Mouse (Mus musculus): ENCODE measurements around the gene Rbmx. TPM values are rescaled to one million over a fixed set of nuclear protein-coding genes. Genes with fewer than 3 reads are reported as not detected.
A peak's percentile ranks its signal among the peaks of the same experiment; 100 is the strongest.

Rbmx gene
- total RNA-seq (2022), result 10 to 100 TPM; 21.9 to 48.7 (median 41.2) TPM

DNA sequence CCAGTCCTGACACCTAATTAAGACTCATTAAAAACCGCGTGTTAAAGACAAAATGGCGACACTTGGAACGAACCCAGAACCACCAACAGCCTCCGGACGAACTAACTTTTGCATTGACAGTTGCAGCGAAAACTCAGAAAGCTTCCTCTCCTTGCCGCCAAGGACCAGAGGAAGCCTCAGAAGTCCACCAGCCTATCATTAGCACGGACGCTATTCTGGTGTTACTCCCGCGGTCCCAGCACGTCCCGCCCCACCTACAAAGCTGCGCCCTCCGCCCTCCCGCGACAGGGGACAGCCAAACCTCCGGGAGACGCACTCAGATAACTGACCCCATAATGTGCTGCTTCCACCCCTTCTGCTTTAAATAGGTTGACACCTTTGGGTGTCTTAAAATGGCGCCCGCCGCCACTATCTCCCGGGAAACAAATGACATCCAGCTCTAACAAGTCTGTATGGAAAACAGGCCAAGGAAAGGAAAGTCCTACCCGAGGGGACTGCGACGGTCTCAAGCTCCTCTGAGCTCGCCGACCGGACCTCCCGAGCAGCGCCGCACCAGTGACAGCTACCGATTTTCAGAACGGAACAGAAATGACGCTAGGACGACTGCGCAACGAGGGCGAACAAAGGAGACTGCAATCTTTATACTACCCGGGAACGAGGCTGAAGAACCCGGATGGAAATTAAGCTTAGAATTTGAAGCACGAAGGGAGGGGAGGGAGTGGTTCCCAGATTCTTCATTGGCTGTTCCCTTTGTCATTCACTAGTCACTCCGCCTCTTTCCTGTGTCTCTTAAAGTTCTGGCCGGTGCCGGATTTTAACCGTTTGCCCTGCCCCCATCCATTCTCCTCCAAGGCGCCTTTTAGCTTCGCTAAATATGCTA lies at the start of gene Rbmx:
TSS of gene Rbmx (minus strand) at position 670 of the 880 bp plus-strand sequence.
- DNase-seq, result peak; percentile 82

DNA sequence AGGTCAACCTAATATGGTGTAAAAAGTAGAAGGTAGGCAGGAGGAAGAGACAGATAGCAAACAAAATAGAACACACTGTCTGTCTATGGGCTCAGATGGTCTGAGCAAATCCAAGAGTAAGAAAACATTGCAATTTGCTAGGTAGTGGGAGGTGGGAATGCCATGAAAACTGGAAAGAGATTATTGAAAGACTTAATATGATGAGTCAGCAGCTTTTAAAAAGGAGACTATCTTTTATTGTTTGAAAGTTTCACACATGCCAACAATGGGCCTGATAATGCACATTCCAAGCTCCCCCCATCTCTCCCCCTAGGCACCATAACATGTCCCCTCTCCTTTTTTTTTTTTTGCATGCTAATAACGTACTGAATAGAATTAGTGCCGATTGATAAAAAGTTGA lies 41.1 kb upstream of the Rbmx start:
- DNase-seq, result no peak

GRCm38 (mm10) chrX:57431610-57432009 lies 38.8 kb upstream of the Rbmx start:
- no peak for DNase-seq

DNA sequence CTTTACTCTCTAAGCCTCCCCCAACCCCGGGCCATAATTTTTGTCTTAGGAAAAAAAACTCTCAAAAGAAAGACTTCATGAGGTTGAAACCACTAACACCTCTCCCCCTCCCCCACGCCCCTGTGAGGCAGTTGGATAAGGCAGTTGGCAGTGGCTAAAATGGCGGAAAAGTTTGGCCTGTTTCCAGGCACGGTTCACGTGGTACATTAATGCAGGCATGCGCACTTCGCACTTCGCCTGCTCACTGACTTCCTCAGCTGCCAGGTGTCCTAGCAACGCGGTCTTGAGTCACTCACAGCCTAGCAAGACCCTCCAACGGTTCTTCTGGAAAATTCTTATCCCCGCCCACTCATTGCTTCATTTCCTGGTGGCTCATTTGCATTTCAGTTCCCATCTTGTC lies 15.9 kb upstream of the Rbmx start, which contains the start of gene Gm364:
TSS of gene Gm364 (plus strand) at position 386 of the 400 bp plus-strand sequence.
- DNase-seq, result no peak

GRCm38 (mm10) chrX:57403651-57404050 lies 10.8 kb upstream of the Rbmx start:
- no peak for DNase-seq

GRCm38 (mm10) chrX:57401388-57401787 lies 8.6 kb upstream of the Rbmx start:
- no peak for DNase-seq

- no peak for DNase-seq
Measured at GRCm38 (mm10) chrX:57393412-57393811, 576 bp upstream of the Rbmx start.

GRCm38 (mm10) chrX:57380915-57381314 lies 11.9 kb downstream of the Rbmx start:
- no peak for DNase-seq

- DNase-seq, result no peak
Measured at GRCm38 (mm10) chrX:57378579-57378978, 14.3 kb downstream of the Rbmx start.

- no peak for DNase-seq
Measured at GRCm38 (mm10) chrX:57377096-57377495, 15.7 kb downstream of the Rbmx start.

GRCm38 (mm10) chrX:57374029-57374428 lies 18.8 kb downstream of the Rbmx start:
- DNase-seq, result no peak

- DNase-seq, result no peak
Measured at GRCm38 (mm10) chrX:57373543-57373942, 19.3 kb downstream of the Rbmx start.

- DNase-seq, result no peak
Measured at GRCm38 (mm10) chrX:57372965-57373364, 19.9 kb downstream of the Rbmx start.

- DNase-seq, result no peak
Measured at GRCm38 (mm10) chrX:57364891-57365569, 27.8 kb downstream of the Rbmx start.

DNA sequence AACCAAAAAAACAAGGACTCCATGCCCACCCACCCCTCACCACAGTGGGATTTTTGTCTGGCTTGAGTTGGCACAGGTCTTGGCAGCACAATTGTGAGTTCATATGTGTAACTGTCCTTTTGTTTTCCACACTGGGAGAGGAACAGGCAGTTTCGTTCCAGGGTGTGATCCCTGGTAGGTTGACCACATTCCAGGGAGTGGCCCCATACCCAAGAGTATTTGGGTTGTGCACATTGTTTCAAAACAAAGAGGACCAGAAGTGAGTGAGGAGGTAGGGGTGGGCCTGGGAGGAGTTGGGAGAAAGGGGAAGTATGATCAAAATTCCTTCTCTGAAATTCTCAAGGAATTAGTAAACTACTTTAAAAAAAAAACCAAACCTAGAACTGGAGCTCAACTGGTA lies 33.5 kb downstream of the Rbmx start:
- DNase-seq, result no peak

GRCm38 (mm10) chrX:57339220-57339619 lies 53.6 kb downstream of the Rbmx start:
- no peak for DNase-seq

DNA sequence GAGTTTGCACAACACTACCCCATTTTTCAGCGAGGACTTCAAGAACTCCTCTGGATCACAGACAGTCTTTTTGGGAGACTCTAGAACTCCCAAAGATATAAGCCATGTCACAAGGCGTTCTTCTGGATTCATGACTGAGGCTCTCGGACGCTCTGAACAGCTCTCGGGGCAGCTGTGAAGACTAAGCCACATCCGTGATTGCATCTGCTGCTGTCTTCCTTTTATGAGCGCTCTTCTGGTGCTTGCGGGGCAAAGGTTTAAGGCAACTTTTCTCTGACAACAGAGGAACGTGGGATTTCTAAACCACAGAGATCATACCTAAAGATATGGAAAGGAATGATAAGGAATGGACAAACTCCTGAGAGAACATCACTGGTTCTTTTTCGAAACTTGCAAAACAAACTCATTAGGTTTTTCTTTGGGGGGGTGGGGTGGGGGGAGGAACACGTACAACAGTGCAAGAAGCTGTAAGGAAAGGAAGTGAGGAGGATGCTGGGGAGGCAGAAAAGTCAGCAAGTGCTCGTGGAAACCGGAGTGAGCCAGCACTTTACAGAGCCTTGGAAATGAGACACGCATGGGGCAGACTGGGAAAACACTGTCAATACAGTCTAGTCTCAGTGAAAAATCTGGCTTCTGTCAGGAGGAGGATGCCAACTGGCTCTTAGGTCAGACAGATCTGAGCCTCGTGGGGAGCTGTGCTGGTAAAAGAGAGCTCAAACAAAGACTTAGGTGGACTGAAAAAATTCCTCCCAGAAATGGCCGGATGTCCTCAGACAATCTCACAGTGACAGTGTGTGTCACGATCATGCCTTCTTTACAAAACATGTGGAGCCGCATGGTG lies 54.2 kb downstream of the Rbmx start, which contains the start of gene Arhgef6:
TSS of gene Arhgef6 (minus strand) at position 359 of the 841 bp plus-strand sequence.
- no peak for DNase-seq

GRCm38 (mm10) chrX:57337582-57337981 lies 55.3 kb downstream of the Rbmx start:
- DNase-seq, result no peak

GRCm38 (mm10) chrX:57336958-57337357 lies 55.9 kb downstream of the Rbmx start:
- no peak for DNase-seq

GRCm38 (mm10) chrX:57335313-57335712 lies 57.5 kb downstream of the Rbmx start:
- DNase-seq, result no peak
